Mouse (Mus musculus): Measurements from ENCODE around the gene Kif6. TPM values are rescaled to one million over a fixed set of nuclear protein-coding genes. Genes with fewer than 3 reads are reported as not detected.
A peak's percentile ranks its signal among the peaks of the same experiment; 100 is the strongest.

Kif6 gene
- polyA plus RNA-seq, 1 experiment from 2014 or later = 2.6 TPM

DNA sequence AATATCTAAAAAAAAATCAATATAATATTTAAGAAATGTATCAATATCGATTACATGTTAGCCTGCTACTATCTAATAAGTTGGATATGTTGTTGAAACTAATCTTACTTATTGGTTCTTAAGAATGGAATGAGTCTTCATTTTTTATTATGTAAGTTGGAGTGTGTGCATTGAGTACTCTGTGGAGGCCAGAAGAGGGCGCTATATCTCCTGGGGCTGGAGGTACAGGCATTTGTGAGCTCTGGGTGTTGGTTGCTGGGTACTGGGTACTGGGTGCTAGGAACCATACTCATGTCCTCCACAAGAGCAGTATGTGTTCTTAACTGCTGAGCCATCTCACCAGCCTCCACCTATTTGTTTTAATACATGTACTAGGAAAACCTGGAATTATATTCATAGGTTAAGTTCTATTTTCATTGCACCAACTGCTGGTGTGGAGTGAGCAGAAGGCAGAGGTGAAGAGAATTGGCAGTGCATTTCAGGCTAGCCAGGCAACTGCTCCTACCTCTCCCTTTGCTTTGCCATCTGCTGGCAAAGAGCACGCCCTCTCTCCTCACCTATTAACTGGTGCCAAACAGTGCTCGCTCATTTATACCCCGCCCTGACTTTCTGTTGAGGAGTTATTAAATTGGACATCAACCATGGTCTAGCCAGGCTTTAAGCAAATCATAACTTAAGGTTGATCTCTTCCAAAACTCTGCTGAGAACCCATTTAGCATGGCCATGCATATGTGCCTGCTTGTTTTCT lies 199.1 kb downstream of the Kif6 start:
- no peak overlapping the region for H3K27ac ChIP-seq
- no peaks in the 10 kb centered on the region for H3K36me3 ChIP-seq
- 89% methylated on average over 5 of the region's 5 CpGs for WGBS
- H3K4me3 ChIP-seq = no peak overlapping the region
- peaks cover 33% of the 10 kb centered on the region for H3K4me1 ChIP-seq (replicated peaks)
- DNase-seq (ENCODE audit: low spot score) = no peak
- H3K27me3 ChIP-seq (ENCODE audit: insufficient read depth, poor library complexity, severe bottlenecking) = no peaks in the 10 kb centered on the region
- H3K9me3 ChIP-seq = no peaks in the 10 kb centered on the region

DNA sequence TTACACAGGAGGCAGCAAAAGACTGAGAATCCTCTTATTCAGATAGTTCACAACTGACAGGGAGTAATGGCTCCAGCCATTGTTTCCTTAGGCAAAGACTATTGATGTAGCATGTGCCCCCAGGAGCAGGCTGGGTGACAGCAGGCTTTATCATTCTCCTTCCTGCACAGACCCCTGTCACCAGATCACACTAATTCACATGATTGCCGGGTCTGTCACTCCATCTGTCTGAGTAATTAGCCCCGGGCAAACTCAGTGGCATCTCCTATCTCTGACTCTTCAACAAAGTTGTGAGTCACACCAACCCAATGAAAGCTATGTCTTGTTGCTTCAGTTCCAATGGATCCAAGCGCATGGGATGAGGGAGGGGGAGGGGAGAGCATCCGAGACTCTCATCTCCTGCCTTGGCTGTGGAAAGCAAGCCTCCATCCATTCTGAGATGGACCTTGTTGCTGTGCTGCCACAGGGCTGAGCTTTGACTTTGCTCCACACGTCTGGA lies 201.2 kb downstream of the Kif6 start:
- Histone ChIP-seq H3K4me3 (no peak overlapping the region; the same call in 1 of the 2 replicates), H3K27ac (peak overlapping the region; percentile 75), H3K27me3 (ENCODE audit: insufficient read depth, poor library complexity, severe bottlenecking) (no peaks in the 10 kb centered on the region), H3K9me3 (no peaks in the 10 kb centered on the region), H3K36me3 (no peaks in the 10 kb centered on the region), H3K4me1 (replicated peaks) (peaks cover 32% of the 10 kb centered on the region)
- peak; percentile 62 for DNase-seq (ENCODE audit: low spot score)
- WGBS = 31% methylated on average over 5 of the region's 5 CpGs

DNA sequence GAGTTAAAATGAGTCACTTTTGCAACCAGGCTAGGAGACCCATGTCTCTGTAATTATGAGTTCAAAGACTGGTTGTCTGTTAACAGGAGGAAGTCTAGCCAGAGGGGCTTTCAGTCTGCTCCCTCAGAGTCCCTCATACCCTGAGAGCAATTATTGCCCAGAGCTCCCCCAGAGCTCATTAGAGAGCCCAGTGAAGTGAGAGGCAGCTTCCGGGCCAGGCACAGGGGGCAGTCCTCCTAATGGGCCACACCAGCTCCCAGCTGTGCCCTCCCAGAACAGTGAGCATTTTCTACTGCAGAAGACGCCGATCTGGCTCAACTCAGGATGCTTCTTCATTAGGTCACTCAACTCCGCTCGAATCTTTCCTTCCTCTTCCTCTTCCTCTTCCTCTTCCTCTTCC lies 201.8 kb downstream of the Kif6 start:
- no peaks in the 10 kb centered on the region for H3K9me3 ChIP-seq
- peak overlapping the region; percentile 56 for H3K27ac ChIP-seq
- H3K4me1 ChIP-seq (replicated peaks) = peaks cover 32% of the 10 kb centered on the region
- no peaks in the 10 kb centered on the region for H3K27me3 ChIP-seq (ENCODE audit: insufficient read depth, poor library complexity, severe bottlenecking)
- no peak overlapping the region for H3K4me3 ChIP-seq
- WGBS = 54% methylated on average over 5 of the region's 5 CpGs
- peak; percentile 35 for DNase-seq (ENCODE audit: low spot score)
- no peaks in the 10 kb centered on the region for H3K36me3 ChIP-seq

DNA sequence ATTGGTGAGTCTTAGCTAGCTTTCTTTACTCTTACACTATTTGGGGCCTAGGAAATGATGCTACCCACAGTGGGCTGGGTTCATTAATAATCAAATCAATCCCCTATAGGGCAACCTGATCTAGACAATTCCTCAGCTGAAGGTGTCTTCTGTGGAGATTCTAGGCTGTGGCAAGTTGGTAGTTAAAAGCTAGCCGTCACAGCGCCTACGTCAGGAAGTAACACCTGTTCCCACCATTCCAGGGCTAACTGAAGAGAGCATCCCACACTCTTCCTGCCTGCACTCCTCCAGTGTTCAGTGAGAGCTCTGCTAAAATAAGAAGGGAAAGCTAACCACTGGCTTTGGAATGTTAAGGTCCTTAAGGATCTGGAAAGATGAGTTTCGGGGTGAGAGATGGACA lies 205.3 kb downstream of the Kif6 start:
- 91% methylated on average over 4 of the region's 4 CpGs for WGBS
- no peaks in the 10 kb centered on the region for H3K27me3 ChIP-seq (ENCODE audit: insufficient read depth, poor library complexity, severe bottlenecking)
- no peak overlapping the region for H3K4me3 ChIP-seq
- no peak overlapping the region for H3K27ac ChIP-seq
- H3K9me3 ChIP-seq = no peaks in the 10 kb centered on the region
- peaks cover 35% of the 10 kb centered on the region for H3K4me1 ChIP-seq (replicated peaks)
- H3K36me3 ChIP-seq = no peaks in the 10 kb centered on the region
- DNase-seq (ENCODE audit: low spot score) = no peak

GRCm38 (mm10) chr17:49824142-49824840 lies 209.4 kb downstream of the Kif6 start:
- DNase-seq (ENCODE audit: low spot score) = no peak
- 60% methylated on average over 6 of the region's 6 CpGs for WGBS
- Histone ChIP-seq H3K4me3 (no peak overlapping the region), H3K9me3 (no peaks in the 10 kb centered on the region), H3K27ac (no peak overlapping the region), H3K27me3 (ENCODE audit: insufficient read depth, poor library complexity, severe bottlenecking) (no peaks in the 10 kb centered on the region), H3K36me3 (no peaks in the 10 kb centered on the region), H3K4me1 (replicated peaks) (peaks cover 5% of the 10 kb centered on the region; the same call in 1 of the 2 replicates)

GRCm38 (mm10) chr17:49824841-49825450 lies 210.0 kb downstream of the Kif6 start:
- WGBS = 86% methylated on average over 7 of the region's 7 CpGs
- H3K4me3 ChIP-seq = no peak overlapping the region
- H3K27me3 ChIP-seq (ENCODE audit: insufficient read depth, poor library complexity, severe bottlenecking) = no peaks in the 10 kb centered on the region
- H3K27ac ChIP-seq = no peak overlapping the region
- no peak for DNase-seq (ENCODE audit: low spot score)
- H3K4me1 ChIP-seq (replicated peaks) = peaks cover 5% of the 10 kb centered on the region; the same call in 1 of the 2 replicates
- H3K9me3 ChIP-seq = no peaks in the 10 kb centered on the region
- no peaks in the 10 kb centered on the region for H3K36me3 ChIP-seq

DNA sequence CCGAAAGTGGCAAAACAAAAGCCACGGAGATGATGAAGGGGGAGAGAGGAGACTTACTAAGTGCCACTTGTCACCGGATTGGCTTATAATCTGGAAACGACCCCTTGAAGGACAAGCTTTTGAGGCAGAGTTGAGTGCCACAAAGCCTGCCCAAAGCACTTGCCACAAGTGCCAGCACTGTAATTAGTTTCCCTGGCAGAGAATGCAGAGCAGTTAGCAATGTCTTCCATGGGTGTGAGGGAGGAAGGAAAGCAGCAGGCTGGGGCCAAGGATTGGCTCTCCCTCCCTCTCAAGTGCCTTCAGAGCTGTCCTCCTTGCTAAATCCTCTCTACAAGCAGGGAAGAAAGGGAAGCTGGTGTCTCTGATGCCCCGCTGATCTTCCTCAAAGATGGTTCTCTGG lies 210.9 kb downstream of the Kif6 start:
- Histone ChIP-seq H3K27me3 (ENCODE audit: insufficient read depth, poor library complexity, severe bottlenecking) (no peaks in the 10 kb centered on the region), H3K4me1 (replicated peaks) (peaks cover 5% of the 10 kb centered on the region; the same call in 1 of the 2 replicates), H3K9me3 (no peaks in the 10 kb centered on the region), H3K4me3 (no peak overlapping the region), H3K27ac (no peak overlapping the region), H3K36me3 (no peaks in the 10 kb centered on the region)
- no peak for DNase-seq (ENCODE audit: low spot score)
- 95% methylated on average over 5 of the region's 5 CpGs for WGBS

- no peaks in the 10 kb centered on the region for H3K9me3 ChIP-seq
- H3K27ac ChIP-seq = no peak overlapping the region
- no peaks in the 10 kb centered on the region for H3K36me3 ChIP-seq
- no peaks in the 10 kb centered on the region for H3K27me3 ChIP-seq (ENCODE audit: insufficient read depth, poor library complexity, severe bottlenecking)
- H3K4me3 ChIP-seq = no peak overlapping the region
- peak; percentile 12 for DNase-seq (ENCODE audit: low spot score)
- 60% methylated on average over 3 of the region's 3 CpGs for WGBS
- peaks cover 3% of the 10 kb centered on the region; the same call in 1 of the 2 replicates for H3K4me1 ChIP-seq (replicated peaks)
These were observed 216.8 kb downstream of the Kif6 start for GRCm38 (mm10) chr17:49831745-49832144.

DNA sequence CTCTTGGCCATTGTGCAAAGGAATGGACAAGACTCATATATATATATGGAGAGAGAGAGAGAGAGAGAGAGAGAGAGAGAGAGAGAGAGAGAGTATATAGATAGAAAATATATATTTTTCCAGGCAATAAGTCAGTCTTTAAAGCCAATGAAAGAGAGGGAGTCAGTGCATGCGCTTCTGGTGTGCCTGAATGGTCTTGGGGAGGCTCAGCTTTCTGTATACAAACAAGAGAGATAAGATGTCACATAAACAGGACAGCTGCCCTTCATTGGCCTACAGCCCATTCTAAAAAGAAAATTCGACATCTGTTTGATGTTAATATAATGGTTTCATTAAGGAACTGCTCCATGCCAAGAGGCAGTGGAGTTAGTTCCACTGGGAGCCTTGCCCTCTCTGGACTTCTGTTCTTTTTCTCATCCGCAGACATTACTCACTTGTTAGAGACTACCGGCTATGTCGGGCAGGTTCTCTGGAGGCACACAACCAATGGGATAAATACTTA lies 219.2 kb downstream of the Kif6 start:
- H3K36me3 ChIP-seq = no peaks in the 10 kb centered on the region

DNA sequence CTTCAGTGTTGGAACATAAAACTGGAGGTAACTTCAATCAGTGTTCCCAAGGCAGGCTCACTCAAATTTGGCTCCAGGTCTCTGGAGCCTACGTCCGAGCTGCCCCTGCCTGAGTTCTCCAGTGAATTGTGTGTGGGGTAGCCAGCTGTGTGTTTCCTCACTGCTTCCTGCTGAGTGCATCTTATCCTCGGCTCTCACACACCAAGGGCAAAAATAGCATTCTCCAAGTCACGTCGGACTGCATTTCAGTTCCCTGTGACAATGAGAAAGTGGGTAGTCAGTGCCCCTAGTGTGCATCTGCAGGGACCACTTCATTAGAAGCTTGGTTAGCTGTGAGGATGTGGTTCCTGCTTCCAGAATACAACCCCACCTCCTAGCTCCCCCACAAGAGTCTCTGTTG lies 222.5 kb downstream of the Kif6 start:
- H3K4me3 ChIP-seq = no peak overlapping the region
- H3K27ac ChIP-seq = no peak overlapping the region
- H3K27me3 ChIP-seq (ENCODE audit: insufficient read depth, poor library complexity, severe bottlenecking) = no peaks in the 10 kb centered on the region
- WGBS = 62% methylated on average over 5 of the region's 5 CpGs
- no peak for DNase-seq (ENCODE audit: low spot score)
- H3K4me1 ChIP-seq (replicated peaks) = no peaks in the 10 kb centered on the region
- H3K36me3 ChIP-seq = no peaks in the 10 kb centered on the region
- H3K9me3 ChIP-seq = no peaks in the 10 kb centered on the region

More for the DNA sequence above, 219.2 kb downstream of the Kif6 start:
- no peak overlapping the region for H3K4me3 ChIP-seq
- DNase-seq (ENCODE audit: low spot score) = no peak
- H3K9me3 ChIP-seq = no peaks in the 10 kb centered on the region
- 83% methylated on average over 5 of the region's 5 CpGs for whole genome bisulfite sequencing
- no peak overlapping the region for H3K27ac ChIP-seq
- peaks cover 3% of the 10 kb centered on the region; the same call in 1 of the 2 replicates for H3K4me1 ChIP-seq (replicated peaks)
- no peaks in the 10 kb centered on the region for H3K27me3 ChIP-seq (ENCODE audit: insufficient read depth, poor library complexity, severe bottlenecking)

DNA sequence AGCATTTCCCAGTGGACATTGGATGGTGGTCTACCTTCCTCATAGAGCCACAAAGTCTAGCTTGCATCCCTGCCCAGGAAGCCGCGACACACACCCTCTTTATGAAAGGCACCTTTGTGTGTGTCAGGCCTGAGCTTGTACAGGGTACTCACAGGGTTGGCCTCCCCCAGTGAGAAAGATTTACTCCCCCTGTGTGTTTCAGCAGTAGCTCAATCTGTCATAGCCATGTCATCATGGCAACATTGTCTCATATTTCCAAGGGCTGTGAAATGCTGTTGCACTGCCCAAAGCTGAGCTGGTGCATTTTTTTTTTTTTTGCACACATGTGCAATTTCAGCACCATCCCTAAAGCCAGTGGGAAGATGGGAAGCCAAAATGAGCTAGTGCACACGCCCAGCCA lies 224.3 kb downstream of the Kif6 start:
- H3K9me3 ChIP-seq = no peaks in the 10 kb centered on the region
- no peak for DNase-seq (ENCODE audit: low spot score)
- H3K4me1 ChIP-seq (replicated peaks) = no peaks in the 10 kb centered on the region
- no peak overlapping the region for H3K4me3 ChIP-seq
- no peaks in the 10 kb centered on the region for H3K36me3 ChIP-seq
- H3K27me3 ChIP-seq (ENCODE audit: insufficient read depth, poor library complexity, severe bottlenecking) = no peaks in the 10 kb centered on the region
- 80% methylated on average over 3 of the region's 3 CpGs for WGBS
- no peak overlapping the region for H3K27ac ChIP-seq

GRCm38 (mm10) chr17:49851210-49851609 lies 236.3 kb downstream of the Kif6 start:
- Histone ChIP-seq H3K27me3 (ENCODE audit: insufficient read depth, poor library complexity, severe bottlenecking) (no peaks in the 10 kb centered on the region), H3K4me1 (replicated peaks) (peaks cover 25% of the 10 kb centered on the region), H3K36me3 (no peaks in the 10 kb centered on the region), H3K9me3 (no peaks in the 10 kb centered on the region), H3K4me3 (no peak overlapping the region), H3K27ac (no peak overlapping the region)
- WGBS = 86% methylated on average over 3 of the region's 3 CpGs
- DNase-seq (ENCODE audit: low spot score) = no peak

GRCm38 (mm10) chr17:49852183-49852582 lies 237.2 kb downstream of the Kif6 start:
- 81% methylated on average over 3 of the region's 3 CpGs for WGBS
- H3K27me3 ChIP-seq (ENCODE audit: insufficient read depth, poor library complexity, severe bottlenecking) = no peaks in the 10 kb centered on the region
- DNase-seq (ENCODE audit: low spot score) = no peak
- no peaks in the 10 kb centered on the region for H3K36me3 ChIP-seq
- no peak overlapping the region for H3K27ac ChIP-seq
- no peaks in the 10 kb centered on the region for H3K9me3 ChIP-seq
- no peak overlapping the region for H3K4me3 ChIP-seq
- peaks cover 29% of the 10 kb centered on the region for H3K4me1 ChIP-seq (replicated peaks)
